Mouse (Mus musculus) gastrocnemius, postnatal 10 days (tissue): ENCODE data around the gene Rhox7a. TPM values are rescaled to one million over a fixed set of nuclear protein-coding genes. Genes with fewer than 3 reads are reported as not detected.
"Not testable (repeated sequence)": the region's sequence is repeated elsewhere in the genome, so short reads cannot be mapped to it uniquely, and the experiment has no call there.

Experiments
- DNase-seq: peaks from one replicate; pipeline ENCODE4 v3.0.0; 2021; ENCODE audit warnings: mixed read lengths
- long read RNA-seq, 2 experiments: library from polyadenylated mRNA; stranded (forward); transcript quantifications; one replicate each; pipeline ENCODE4 v2.0.0; 2021
- total RNA-seq, 2 experiments: library from RNA; stranded (reverse); gene quantifications; 2 replicates each; pipeline ENCODE4 v1.2.3; 2021

The Rhox7a gene
- not detected for total RNA-seq
- long read RNA-seq, experiment 1 = 0 reads
- long read RNA-seq, experiment 2 = 0 reads

GRCm38 (mm10) chrX:37831386-37831785 lies at the start of gene Rhox7a:
Rhox7a (plus strand) TSS chrX:37831686.
- not testable (repeated sequence) for DNase-seq

GRCm38 (mm10) chrX:37807286-37808080 lies 24.0 kb upstream of the Rhox7a start:
- DNase-seq = no peak

- no peak for DNase-seq
These were observed 22.1 kb upstream of the Rhox7a start for GRCm38 (mm10) chrX:37809396-37809795.

- peak; percentile 21 for DNase-seq
These were observed 20.3 kb upstream of the Rhox7a start for GRCm38 (mm10) chrX:37811179-37811578.

GRCm38 (mm10) chrX:37815665-37816064 lies 15.8 kb upstream of the Rhox7a start:
- no peak for DNase-seq

- DNase-seq = not testable (repeated sequence)
These were observed 4.9 kb upstream of the Rhox7a start, which contains the start of gene Rhox6 for GRCm38 (mm10) chrX:37826610-37827009. Rhox6 (plus strand) TSS chrX:37826910.

GRCm38 (mm10) chrX:37871641-37872040 lies 40.2 kb downstream of the Rhox7a start:
- DNase-seq = no peak

- no peak for DNase-seq
These were observed 47.4 kb downstream of the Rhox7a start, which contains the start of gene Rhox8 for GRCm38 (mm10) chrX:37878844-37879243. Rhox8 (minus strand) TSS chrX:37878944.

Other genes with a start within 250 kb of the Rhox7a start
- gene Rhox4f, start 224.0 kb upstream of the Rhox7a start, total RNA-seq = not detected
- gene Rhox3g, start 203.1 kb upstream of the Rhox7a start, total RNA-seq = not detected
- not detected for gene Rhox2g, start 188.2 kb upstream of the Rhox7a start, total RNA-seq
- gene Rhox4g, start 180.4 kb upstream of the Rhox7a start, total RNA-seq = not detected
- not detected for gene Rhox3h, start 162.9 kb upstream of the Rhox7a start, total RNA-seq
- not detected for gene Rhox2h, start 158.4 kb upstream of the Rhox7a start, total RNA-seq
- gene Rhox5, start 26.8 kb upstream of the Rhox7a start, total RNA-seq = not detected
- gene Rhox6, start 4.8 kb upstream of the Rhox7a start, total RNA-seq = not detected
- not detected for gene Rhox8, start 47.3 kb downstream of the Rhox7a start, total RNA-seq
- not detected for gene Rhox7b, start 65.5 kb downstream of the Rhox7a start, total RNA-seq
- not detected for gene Rhox9, start 70.1 kb downstream of the Rhox7a start, total RNA-seq
- gene Btg1-ps1, start 187.1 kb downstream of the Rhox7a start, total RNA-seq = not detected
- gene Btg1-ps2, start 211.4 kb downstream of the Rhox7a start, total RNA-seq = not detected
- not detected for gene Rhox10, start 234.8 kb downstream of the Rhox7a start, total RNA-seq